8 mouse cellular contexts compared by ENCODE assay signal in the genomic region with DNA sequence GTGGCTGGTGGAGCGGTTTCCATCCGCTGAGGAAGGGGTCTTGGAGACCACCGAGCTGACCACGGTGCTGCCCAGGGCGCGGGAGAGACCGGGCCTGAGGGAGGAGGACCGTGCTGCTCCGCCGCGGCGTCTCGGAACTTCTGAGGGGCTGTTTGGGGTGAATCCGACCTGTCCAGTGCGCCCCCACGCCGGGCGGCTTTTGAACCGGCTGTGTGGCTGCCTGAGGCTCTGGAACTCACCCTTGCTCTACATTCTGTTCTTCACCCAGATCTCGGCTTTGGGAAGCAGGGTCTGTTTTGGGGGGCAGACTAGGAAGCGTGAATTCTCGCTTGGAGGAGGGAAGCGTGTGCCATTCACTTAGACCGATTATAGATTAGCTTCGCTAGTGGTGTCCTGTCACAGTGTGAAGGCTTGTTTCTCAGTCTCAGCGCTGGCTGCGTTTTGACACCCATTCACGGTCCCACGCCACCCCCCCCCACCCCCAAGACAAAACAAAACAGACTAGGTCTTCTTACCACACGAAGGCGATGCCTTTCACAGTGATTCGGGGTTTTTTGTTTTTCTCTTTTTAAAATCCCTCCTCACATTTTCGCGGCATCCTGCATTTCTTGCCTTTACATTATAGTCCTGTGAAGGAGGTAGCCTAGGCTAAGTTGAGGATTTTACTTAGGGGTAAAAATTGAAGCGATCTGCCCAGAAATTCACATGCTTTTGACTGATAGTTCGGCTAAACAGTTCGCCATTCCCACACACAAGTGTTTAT. TPM values are rescaled to one million over a fixed set of nuclear protein-coding genes. Genes with fewer than 3 reads are reported as not detected.
DNase-seq lines count a peak whose midpoint lies in the region; ATAC-seq and TF ChIP-seq lines count a peak whose summit lies in the region.

No protein-coding gene starts in this region.

- no peak for TF ChIP-seq EP300 in liver, embryonic 14.5 days (IDR thresholded peaks at IDR 0.05; ENCODE audit: low read depth)

- H3K27me3 ChIP-seq in testis, adult 2 months (ENCODE audit: control insufficient read depth, insufficient read depth, low read length) = no peaks in the 10 kb centered on the region
- no peaks in the 10 kb centered on the region for H3K27me3 ChIP-seq in hindbrain, embryonic 11.5 days (ENCODE audit: control insufficient read depth, insufficient read depth, low read length)
- H3K27me3 ChIP-seq in liver, embryonic 14.5 days (ENCODE audit: control insufficient read depth, insufficient read depth, low read length) = no peaks in the 10 kb centered on the region
- no peaks in the 10 kb centered on the region for H3K27me3 ChIP-seq in small intestine, adult 2 months (ENCODE audit: control insufficient read depth, insufficient read depth, low read length)

- H3K4me2 ChIP-seq in hindbrain, embryonic 11.5 days (replicated peaks; ENCODE audit: low read depth, low read length) = peak overlapping the region; percentile 68
- H3K4me2 ChIP-seq in liver, embryonic 14.5 days (ENCODE audit: low read depth) = peak overlapping the region; percentile 79

- 5% methylated on average over 36 of the region's 37 CpGs for WGBS in hindbrain, embryonic 11.5 days
- 2% methylated on average over 37 of the region's 37 CpGs for WGBS in liver, embryonic 14.5 days (ENCODE audit: insufficient replicate concordance)
- WGBS in small intestine, adult 2 months = 4% methylated on average over 37 of the region's 37 CpGs

- H3K9me3 ChIP-seq in hindbrain, embryonic 11.5 days (ENCODE audit: control insufficient read depth, low read length) = no peaks in the 10 kb centered on the region
- H3K9me3 ChIP-seq in liver, embryonic 14.5 days (ENCODE audit: control insufficient read depth, low read length) = no peaks in the 10 kb centered on the region

- no peak for TF ChIP-seq POLR2A in testis, adult 2 months (IDR thresholded peaks at IDR 0.05; ENCODE audit: control insufficient read depth, low read depth, low read length)
- 0 out of 2 replicates have a peak, but pooled peaks have one; percentile 7 for TF ChIP-seq POLR2A in small intestine, adult 2 months (IDR thresholded peaks at IDR 0.05; ENCODE audit: low read depth, low read length)

- peak overlapping the region; percentile 87 for H3K27ac ChIP-seq in testis, adult 2 months (ENCODE audit: control insufficient read depth, insufficient read depth, low read depth, low read length)
- peak overlapping the region; percentile 94 for H3K27ac ChIP-seq in hindbrain, embryonic 11.5 days (ENCODE audit: low read depth, low read length)
- peak overlapping the region; percentile 87 for H3K27ac ChIP-seq in liver, embryonic 14.5 days
- H3K27ac ChIP-seq in small intestine, adult 2 months (ENCODE audit: insufficient read depth, low read depth, low read length) = peak overlapping the region; percentile 82

- peak; percentile 87 for ATAC-seq in hindbrain, embryonic 11.5 days (ENCODE audit: low FRiP score)
- ATAC-seq in liver, embryonic 14.5 days (ENCODE audit: insufficient read depth) = peak; percentile 32

- H3K4me3 ChIP-seq in testis, adult 2 months (ENCODE audit: control insufficient read depth, low read depth, low read length) = peak overlapping the region; percentile 91
- H3K4me3 ChIP-seq in hindbrain, embryonic 11.5 days (ENCODE audit: low read depth, low read length) = peak overlapping the region; percentile 91
- peak overlapping the region; percentile 81 to 91 for H3K4me3 ChIP-seq in liver, embryonic 14.5 days (ENCODE audit: insufficient read depth in 1 of 2, low read depth in 2 of 2, low read length in 2 of 2)
- peak overlapping the region; percentile 82 for H3K4me3 ChIP-seq in small intestine, adult 2 months (ENCODE audit: low read depth, low read length)

- peaks cover 2% of the 10 kb centered on the region for H3K4me1 ChIP-seq in testis, adult 2 months (ENCODE audit: control insufficient read depth, insufficient read depth, low read length)
- no peaks in the 10 kb centered on the region for H3K4me1 ChIP-seq in hindbrain, embryonic 11.5 days (replicated peaks; ENCODE audit: control insufficient read depth, insufficient read depth, low read length)
- peaks cover 40 to 42% of the 10 kb centered on the region in 2 experiments for H3K4me1 ChIP-seq in liver, embryonic 14.5 days (replicated peaks; ENCODE audit: control insufficient read depth in 2 of 2, insufficient read depth in 2 of 2, low read length in 1 of 2)
- H3K4me1 ChIP-seq in small intestine, adult 2 months (ENCODE audit: control insufficient read depth, insufficient read depth, insufficient read length, low read length) = no peaks in the 10 kb centered on the region

- no peak for TF ChIP-seq CTCF in testis, adult 2 months (IDR thresholded peaks at IDR 0.05; ENCODE audit: control insufficient read depth, insufficient read depth, insufficient replicate concordance, low read depth, low read length)
- no peak for TF ChIP-seq CTCF in liver, embryonic 14.5 days (IDR thresholded peaks at IDR 0.05; ENCODE audit: low read depth)
- no peak for TF ChIP-seq CTCF in small intestine, adult 2 months (IDR thresholded peaks at IDR 0.05; ENCODE audit: extremely low read depth, insufficient read length, insufficient replicate concordance, low read depth, low read length)

- H3K9ac ChIP-seq in hindbrain, embryonic 11.5 days (ENCODE audit: low read depth, low read length) = peak overlapping the region; percentile 95
- H3K9ac ChIP-seq in liver, embryonic 14.5 days (replicated peaks) = peak overlapping the region; percentile 86

- H3K36me3 ChIP-seq in testis, adult 2 months (ENCODE audit: control insufficient read depth, insufficient read depth, low read length) = no peaks in the 10 kb centered on the region
- H3K36me3 ChIP-seq in hindbrain, embryonic 11.5 days (ENCODE audit: control insufficient read depth, insufficient read depth, low read length) = no peaks in the 10 kb centered on the region
- no peaks in the 10 kb centered on the region; the same call in 1 of the 2 replicates for H3K36me3 ChIP-seq in liver, embryonic 14.5 days (replicated peaks; ENCODE audit: control insufficient read depth, insufficient read depth, low read depth)
- no peaks in the 10 kb centered on the region for H3K36me3 ChIP-seq in small intestine, adult 2 months (ENCODE audit: control insufficient read depth, insufficient read depth, low read length)

- DNase-seq in adrenal gland, postnatal 25 days = peak; percentile 42
- DNase-seq in adrenal gland, adult (ENCODE audit: inconsistent age in 2 of 2, low spot score in 1 of 2) = no peak
- no peak for DNase-seq in testis, postnatal 14 days (ENCODE audit: low spot score)
- DNase-seq in hindbrain, embryonic 11.5 days (ENCODE audit: low spot score) = no peak
- DNase-seq in liver, embryonic 14.5 days (ENCODE audit: low read depth in 3 of 3, low spot score in 3 of 3) = no peak
- DNase-seq in adrenal gland, adult 8-10 months = no peak

RNA-seq across cellular contexts. Expression of a gene that starts 0.6 kb away (rescaled TPM):
- 56.4 and 66.0 TPM in 2 replicates for total RNA-seq in adrenal gland, postnatal 25 days (2021)
- 23.8 and 27.9 TPM in 2 replicates for polyA plus RNA-seq in testis, adult 2 months (2012; rRNA removed)
- 31.7 and 33.7 TPM in 2 replicates for polyA plus RNA-seq in hindbrain, embryonic 11.5 days (2014; fragmentation: Nextera tagmentation; extraction: Ambion mirVana)
- polyA plus RNA-seq in liver, embryonic 14.5 days (2012; rRNA removed) = 18.1 and 20.0 TPM in 2 replicates
- polyA plus RNA-seq in liver, embryonic 14.5 days (2014; fragmentation: Nextera tagmentation; extraction: Ambion mirVana) = 28.6 and 34.6 TPM in 2 replicates
- polyA plus RNA-seq in small intestine, adult 2 months (2012; rRNA removed) = 5.5 and 9.3 TPM in 2 replicates
- total RNA-seq in adrenal gland, adult 8-10 months (2022) = 10 to 100 TPM; 48.4 to 58.4 (median 55.5) TPM

RNA-seq across cellular contexts. Expression of a gene that starts 14.0 kb away (rescaled TPM):
- total RNA-seq in adrenal gland, postnatal 25 days (2021) = 469 and 476 TPM in 2 replicates
- polyA plus RNA-seq in testis, adult 2 months (2012; rRNA removed) = 32.6 and 33.7 TPM in 2 replicates
- 183 and 184 TPM in 2 replicates for polyA plus RNA-seq in hindbrain, embryonic 11.5 days (2014; fragmentation: Nextera tagmentation; extraction: Ambion mirVana)
- 43.2 and 73.8 TPM in 2 replicates for polyA plus RNA-seq in liver, embryonic 14.5 days (2012; rRNA removed)
- 141 and 145 TPM in 2 replicates for polyA plus RNA-seq in liver, embryonic 14.5 days (2014; fragmentation: Nextera tagmentation; extraction: Ambion mirVana)
- polyA plus RNA-seq in small intestine, adult 2 months (2012; rRNA removed) = 72.4 and 153 TPM in 2 replicates
- total RNA-seq in adrenal gland, adult 8-10 months (2022) = 100 to 1,000 TPM; 289 to 469 (median 399) TPM
